Mouse (Mus musculus) cerebellum, postnatal 14 days (tissue): Measurements from ENCODE around the gene Cry2.
A peak's percentile ranks its signal among the peaks of the same experiment; 100 is the strongest.

Source experiments
- DNase-seq, 2 experiments: peaks; one replicate each; pipeline ENCODE4 v3.0.0; 2021; ENCODE audit warnings: mixed read lengths in 2 of 2

The Cry2 gene

GRCm38 (mm10) chr2:92386821-92387570 lies 46.8 kb downstream of the Cry2 start:
- DNase-seq = no peak

GRCm38 (mm10) chr2:92385113-92386051 lies 48.5 kb downstream of the Cry2 start:
- DNase-seq = peak in 1 of 2 experiments; percentile 50

- no peak for DNase-seq
Measured at GRCm38 (mm10) chr2:92384101-92384500, 49.7 kb downstream of the Cry2 start.

- DNase-seq = no peak
Measured at GRCm38 (mm10) chr2:92382759-92383158, 51.1 kb downstream of the Cry2 start.

GRCm38 (mm10) chr2:92381901-92382588 lies 51.8 kb downstream of the Cry2 start, which contains the start of gene 1700029I15Rik:
Gene 1700029I15Rik (plus strand): TSS chr2:92382538.
- peak; percentile 58 to 69 for DNase-seq

GRCm38 (mm10) chr2:92381161-92381560 lies 52.7 kb downstream of the Cry2 start:
- DNase-seq = no peak

- peak in 1 of 2 experiments; percentile 31 for DNase-seq
Measured at GRCm38 (mm10) chr2:92380495-92381050, 53.3 kb downstream of the Cry2 start.

GRCm38 (mm10) chr2:92379783-92380494 lies 53.9 kb downstream of the Cry2 start:
- DNase-seq = peak in 1 of 2 experiments; percentile 25

GRCm38 (mm10) chr2:92377320-92377719 lies 56.5 kb downstream of the Cry2 start:
- DNase-seq = peak in 1 of 2 experiments; percentile 4

- DNase-seq = no peak
Measured at GRCm38 (mm10) chr2:92376300-92376699, 57.5 kb downstream of the Cry2 start.

GRCm38 (mm10) chr2:92375788-92376187 lies 58.1 kb downstream of the Cry2 start:
- no peak for DNase-seq

GRCm38 (mm10) chr2:92375099-92375623 lies 58.7 kb downstream of the Cry2 start:
- DNase-seq = peak; percentile 92 to 93

GRCm38 (mm10) chr2:92374514-92374913 lies 59.3 kb downstream of the Cry2 start, which contains the start of the genes Pex16 and Large2:
Gene Pex16 (plus strand): TSS chr2:92374676.
Gene Large2 (minus strand): TSS chr2:92374869.
- peak in 1 of 2 experiments; percentile 62 for DNase-seq

- DNase-seq = no peak
Measured at GRCm38 (mm10) chr2:92373437-92373813, 60.4 kb downstream of the Cry2 start.

GRCm38 (mm10) chr2:92372767-92373436 lies 60.9 kb downstream of the Cry2 start:
- peak; percentile 77 to 79 for DNase-seq

- no peak for DNase-seq
Measured at GRCm38 (mm10) chr2:92371971-92372690, 61.7 kb downstream of the Cry2 start.

- DNase-seq = peak in 1 of 2 experiments; percentile 69
Measured at GRCm38 (mm10) chr2:92370821-92371805, 62.7 kb downstream of the Cry2 start.

GRCm38 (mm10) chr2:92370375-92370774 lies 63.5 kb downstream of the Cry2 start:
- DNase-seq = peak in 1 of 2 experiments; percentile 39
